Mouse (Mus musculus): ENCODE results near the gene Il5. TPM values are rescaled to one million over a fixed set of nuclear protein-coding genes. Genes with fewer than 3 reads are reported as not detected.
A peak's percentile ranks its signal among the peaks of the same experiment; 100 is the strongest.

The Il5 gene
- polyA plus RNA-seq, 1 experiment from 2014 or later, result not detected

DNA sequence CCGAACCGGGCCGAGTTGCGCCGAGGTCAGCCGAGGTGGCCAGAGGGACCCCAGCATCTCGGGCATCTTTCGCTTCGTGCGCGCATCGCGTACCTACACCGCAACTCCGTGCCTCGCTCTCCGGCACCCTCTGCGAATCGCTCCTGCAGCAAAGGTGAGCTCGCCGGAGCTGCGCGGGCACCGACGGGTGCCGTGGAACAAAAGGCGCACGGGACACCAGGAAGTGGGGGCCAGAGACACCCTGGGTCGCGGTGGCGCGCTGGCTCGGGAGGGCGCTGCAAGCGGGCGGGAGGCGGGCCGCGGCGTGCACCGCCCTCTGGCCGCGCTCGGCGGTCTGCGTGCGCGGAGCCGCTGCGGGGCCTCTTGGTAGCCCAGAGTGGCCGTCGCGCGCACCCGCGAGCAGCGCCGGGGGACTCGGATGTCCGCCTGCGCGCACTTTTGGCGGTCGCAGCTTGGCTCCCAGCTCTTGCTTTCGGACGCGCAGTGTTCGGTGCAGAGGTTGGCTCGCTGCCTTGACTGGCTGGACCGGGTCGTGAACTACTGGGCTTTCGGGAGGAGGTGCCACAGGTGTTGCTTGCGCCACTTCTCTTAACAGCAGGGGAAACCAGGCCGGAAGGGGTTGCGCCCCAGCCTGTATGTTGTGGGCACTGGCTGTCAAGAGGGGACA lies 49.7 kb downstream of the Il5 start:
- ATAC-seq (replicated peaks; ENCODE audit: insufficient number of reproducible peaks, low FRiP score, low TSS enrichment), result peak; percentile 75
- Histone ChIP-seq H3K9me3 (replicated peaks; ENCODE audit: control insufficient read depth, low read length) (no peaks in the 10 kb centered on the region), H3K27ac (ENCODE audit: low read depth, low read length) (peak overlapping the region; percentile 37; the same call in 1 of the 2 replicates), H3K4me1 (ENCODE audit: control insufficient read depth, insufficient read depth, low read length) (no peaks in the 10 kb centered on the region; the same call in 1 of the 2 replicates), H3K36me3 (ENCODE audit: control insufficient read depth, insufficient read depth, low read length) (0 out of 2 replicates have a peak, but pooled peaks cover 5% of the 10 kb centered on the region), H3K4me3 (ENCODE audit: low read depth, low read length) (peak overlapping the region; percentile 78), H3K9ac (ENCODE audit: low read depth, low read length) (peak overlapping the region; percentile 79), H3K27me3 (ENCODE audit: control insufficient read depth, insufficient read depth, low read length) (no peaks in the 10 kb centered on the region), H3K4me2 (peak overlapping the region; percentile 68)
- WGBS (ENCODE audit: insufficient replicate concordance), result under 1% methylated on average over 75 of the region's 75 CpGs

DNA sequence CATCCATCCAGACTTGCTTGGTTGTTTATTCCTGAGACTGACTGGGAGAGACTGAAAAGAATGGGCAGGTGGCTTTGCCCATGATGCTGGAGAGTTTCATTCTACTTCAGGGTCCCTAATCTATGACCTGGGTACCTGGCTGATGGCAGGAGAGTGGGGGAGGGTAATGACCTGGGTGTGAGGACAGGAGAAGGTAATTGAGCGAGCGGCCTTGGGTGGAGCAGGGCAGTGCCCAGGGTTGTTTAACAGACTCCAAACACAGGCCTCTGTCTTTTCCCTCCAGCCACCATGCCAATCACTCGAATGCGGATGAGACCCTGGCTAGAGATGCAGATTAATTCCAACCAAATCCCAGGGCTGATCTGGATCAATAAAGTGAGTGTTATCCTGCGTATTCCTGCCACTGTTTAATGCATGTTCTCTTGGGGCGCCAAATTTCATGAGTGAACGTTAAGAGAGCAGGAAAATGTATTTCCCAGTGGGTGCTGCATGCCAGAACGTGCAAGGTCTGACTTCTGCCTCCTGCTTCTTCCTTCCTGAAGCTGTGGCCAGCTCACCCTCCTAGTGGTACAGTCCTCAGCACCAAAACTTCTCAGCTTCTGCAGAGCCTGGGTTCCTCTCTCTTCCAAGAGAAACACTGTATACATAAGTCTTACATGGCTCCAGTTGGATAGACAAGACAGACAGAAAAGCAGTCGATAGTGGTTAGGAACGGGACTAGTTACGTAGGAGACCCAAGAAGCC lies 50.6 kb downstream of the Il5 start:
- H3K4me2 ChIP-seq, result peak overlapping the region; percentile 68
- H3K9me3 ChIP-seq (replicated peaks; ENCODE audit: control insufficient read depth, low read length), result no peaks in the 10 kb centered on the region
- H3K4me3 ChIP-seq (ENCODE audit: low read depth, low read length), result peak overlapping the region; percentile 78; the same call in 1 of the 2 replicates
- H3K27ac ChIP-seq (ENCODE audit: low read depth, low read length), result no peak overlapping the region
- no peaks in the 10 kb centered on the region; the same call in 1 of the 2 replicates for H3K4me1 ChIP-seq (ENCODE audit: control insufficient read depth, insufficient read depth, low read length)
- no peak overlapping the region for H3K9ac ChIP-seq (ENCODE audit: low read depth, low read length)
- 82% methylated on average over 11 of the region's 11 CpGs for WGBS (ENCODE audit: insufficient replicate concordance)
- peaks cover 8% of the 10 kb centered on the region; the same call in 1 of the 2 replicates for H3K36me3 ChIP-seq (ENCODE audit: control insufficient read depth, insufficient read depth, low read length)
- ATAC-seq (replicated peaks; ENCODE audit: insufficient number of reproducible peaks, low FRiP score, low TSS enrichment), result no peak
- no peaks in the 10 kb centered on the region for H3K27me3 ChIP-seq (ENCODE audit: control insufficient read depth, insufficient read depth, low read length)

- WGBS (ENCODE audit: insufficient replicate concordance), result 73% methylated on average over 9 of the region's 9 CpGs
- Histone ChIP-seq H3K27me3 (ENCODE audit: control insufficient read depth, insufficient read depth, low read length) (no peaks in the 10 kb centered on the region), H3K4me1 (ENCODE audit: control insufficient read depth, insufficient read depth, low read length) (no peaks in the 10 kb centered on the region; the same call in 1 of the 2 replicates), H3K4me2 (no peak overlapping the region), H3K9me3 (replicated peaks; ENCODE audit: control insufficient read depth, low read length) (no peaks in the 10 kb centered on the region), H3K9ac (ENCODE audit: low read depth, low read length) (no peak overlapping the region), H3K27ac (ENCODE audit: low read depth, low read length) (no peak overlapping the region), H3K4me3 (ENCODE audit: low read depth, low read length) (no peak overlapping the region), H3K36me3 (ENCODE audit: control insufficient read depth, insufficient read depth, low read length) (peaks cover 13% of the 10 kb centered on the region)
- ATAC-seq (replicated peaks; ENCODE audit: insufficient number of reproducible peaks, low FRiP score, low TSS enrichment), result no peak
Measured at GRCm38 (mm10) chr11:53772536-53772935, 51.9 kb downstream of the Il5 start.

DNA sequence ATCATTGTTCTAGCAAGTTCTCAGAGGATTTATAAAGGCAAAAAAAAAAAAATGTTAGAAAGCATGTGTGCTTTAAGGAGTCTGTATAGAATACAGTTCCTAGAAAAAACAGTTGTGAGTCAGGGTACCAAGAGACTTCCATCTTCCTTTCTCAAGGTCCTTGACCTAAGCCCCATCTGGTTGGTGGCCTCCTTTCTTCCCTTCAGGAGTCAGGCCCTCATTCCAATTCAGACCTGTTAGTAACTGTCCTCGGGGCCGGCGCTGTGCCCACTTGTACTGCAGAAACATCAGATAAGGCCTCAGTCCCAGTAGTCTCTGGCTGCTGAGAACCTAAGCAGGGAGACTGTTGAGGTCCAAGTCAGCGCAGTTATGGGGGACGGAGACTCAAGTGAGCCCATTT lies 52.5 kb downstream of the Il5 start, which contains the start of gene Gm17334:
TSS of gene Gm17334 (minus strand) at position 101 of the 400 bp plus-strand sequence.
- Histone ChIP-seq H3K9me3 (replicated peaks; ENCODE audit: control insufficient read depth, low read length) (no peaks in the 10 kb centered on the region), H3K36me3 (ENCODE audit: control insufficient read depth, insufficient read depth, low read length) (peaks cover 13% of the 10 kb centered on the region), H3K4me3 (ENCODE audit: low read depth, low read length) (no peak within 1 kb of the TSS), H3K4me1 (ENCODE audit: control insufficient read depth, insufficient read depth, low read length) (no peaks in the 10 kb centered on the region; the same call in 1 of the 2 replicates), H3K27me3 (ENCODE audit: control insufficient read depth, insufficient read depth, low read length) (no peaks in the 10 kb centered on the region), H3K27ac (ENCODE audit: low read depth, low read length) (no peak within 1 kb of the TSS), H3K9ac (ENCODE audit: low read depth, low read length) (no peak within 1 kb of the TSS), H3K4me2 (no peak within 1 kb of the TSS)
- WGBS (ENCODE audit: insufficient replicate concordance), result 79% methylated on average over 5 of the region's 5 CpGs
- no peak for ATAC-seq (replicated peaks; ENCODE audit: insufficient number of reproducible peaks, low FRiP score, low TSS enrichment)

GRCm38 (mm10) chr11:53773641-53774360 lies 53.2 kb downstream of the Il5 start:
- H3K36me3 ChIP-seq (ENCODE audit: control insufficient read depth, insufficient read depth, low read length), result peaks cover 13% of the 10 kb centered on the region
- WGBS (ENCODE audit: insufficient replicate concordance), result 84% methylated on average over 16 of the region's 16 CpGs

More at GRCm38 (mm10) chr11:53773641-53774360, 53.2 kb downstream of the Il5 start:
- Histone ChIP-seq H3K27me3 (ENCODE audit: control insufficient read depth, insufficient read depth, low read length) (no peaks in the 10 kb centered on the region), H3K4me1 (ENCODE audit: control insufficient read depth, insufficient read depth, low read length) (no peaks in the 10 kb centered on the region; the same call in 1 of the 2 replicates), H3K9ac (ENCODE audit: low read depth, low read length) (no peak overlapping the region), H3K27ac (ENCODE audit: low read depth, low read length) (no peak overlapping the region), H3K4me2 (no peak overlapping the region), H3K9me3 (replicated peaks; ENCODE audit: control insufficient read depth, low read length) (no peaks in the 10 kb centered on the region), H3K4me3 (ENCODE audit: low read depth, low read length) (no peak overlapping the region)
- no peak for ATAC-seq (replicated peaks; ENCODE audit: insufficient number of reproducible peaks, low FRiP score, low TSS enrichment)

Small RNA genes lying within 50 kb of the gene (microRNA-seq; reads per million reads assigned to microRNA genes)
- gene Mir7671 (ENCODE audit: borderline number of aligned reads), result not detected

Other genes starting within 250 kb of the Il5 start
- gene Gm9945, start 240.6 kb upstream of the Il5 start, polyA plus RNA-seq (2014; fragmentation: Nextera tagmentation; extraction: Ambion mirVana), result 0.29 TPM in 1 of 2 replicates, not detected in the other
- gene Sowaha, start 240.5 kb upstream of the Il5 start, polyA plus RNA-seq (2014; fragmentation: Nextera tagmentation; extraction: Ambion mirVana), result 0.41 and 0.73 TPM in 2 replicates
- 18.8 and 21.4 TPM in 2 replicates for gene Sept8, start 201.5 kb upstream of the Il5 start, polyA plus RNA-seq (2014; fragmentation: Nextera tagmentation; extraction: Ambion mirVana)
- 31.9 and 38.6 TPM in 2 replicates for gene Kif3a, start 153.4 kb upstream of the Il5 start, polyA plus RNA-seq (2014; fragmentation: Nextera tagmentation; extraction: Ambion mirVana)
- gene Il4, start 102.1 kb upstream of the Il5 start, polyA plus RNA-seq (2014; fragmentation: Nextera tagmentation; extraction: Ambion mirVana), result 0.86 and 1.8 TPM in 2 replicates
- gene Il13, start 86.1 kb upstream of the Il5 start, polyA plus RNA-seq (2014; fragmentation: Nextera tagmentation; extraction: Ambion mirVana), result not detected in 2 replicates
- gene Rad50, start 13.5 kb upstream of the Il5 start, polyA plus RNA-seq (2014; fragmentation: Nextera tagmentation; extraction: Ambion mirVana), result 19.5 and 22.4 TPM in 2 replicates
- gene Irf1, start 49.2 kb downstream of the Il5 start, polyA plus RNA-seq (2014; fragmentation: Nextera tagmentation; extraction: Ambion mirVana), result 8.5 and 8.8 TPM in 2 replicates
- 0.24 TPM in 1 of 2 replicates, not detected in the other for gene Gm17334, start 52.4 kb downstream of the Il5 start, polyA plus RNA-seq (2014; fragmentation: Nextera tagmentation; extraction: Ambion mirVana)
- gene Gm12216, start 138.5 kb downstream of the Il5 start, polyA plus RNA-seq (2014; fragmentation: Nextera tagmentation; extraction: Ambion mirVana), result 0.63 TPM in 1 of 2 replicates, not detected in the other
- gene Slc22a5, start 170.9 kb downstream of the Il5 start, polyA plus RNA-seq (2014; fragmentation: Nextera tagmentation; extraction: Ambion mirVana), result 8.1 and 9.2 TPM in 2 replicates

Measured in heart, embryonic 11.5 days (tissue).